Mouse (Mus musculus): ENCODE data around the gene Akr1d1. TPM values are rescaled to one million over a fixed set of nuclear protein-coding genes. Genes with fewer than 3 reads are reported as not detected.

Akr1d1 gene
- under 1 TPM in 1 of 2 experiments, not detected in 1; 0.25 TPM for total RNA-seq (2021)
- long read RNA-seq, experiment 1, result 0 reads
- long read RNA-seq, experiment 2, result 0 reads

DNA sequence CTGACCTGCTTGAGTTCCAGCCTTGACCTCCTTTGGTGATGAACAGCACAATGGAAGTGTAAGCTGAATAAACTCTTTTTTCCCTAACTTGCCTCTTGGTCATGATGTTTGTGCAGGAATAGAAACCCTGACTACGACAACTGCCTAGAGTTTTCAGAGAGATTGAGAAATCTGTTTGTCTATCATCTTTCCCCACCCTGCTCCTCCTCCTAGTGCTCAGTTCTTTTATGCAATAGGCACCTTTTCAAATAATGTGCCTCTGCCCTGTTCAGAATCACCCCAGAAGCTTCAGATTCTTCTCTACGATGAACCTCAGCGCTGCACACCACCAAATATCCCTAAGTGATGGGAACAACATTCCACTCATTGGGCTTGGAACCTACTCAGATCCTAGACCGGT is at the start of gene Akr1d1:
Akr1d1 (plus strand) TSS at position 234 of the 400 bp plus-strand sequence.
- no peak for DNase-seq

DNA sequence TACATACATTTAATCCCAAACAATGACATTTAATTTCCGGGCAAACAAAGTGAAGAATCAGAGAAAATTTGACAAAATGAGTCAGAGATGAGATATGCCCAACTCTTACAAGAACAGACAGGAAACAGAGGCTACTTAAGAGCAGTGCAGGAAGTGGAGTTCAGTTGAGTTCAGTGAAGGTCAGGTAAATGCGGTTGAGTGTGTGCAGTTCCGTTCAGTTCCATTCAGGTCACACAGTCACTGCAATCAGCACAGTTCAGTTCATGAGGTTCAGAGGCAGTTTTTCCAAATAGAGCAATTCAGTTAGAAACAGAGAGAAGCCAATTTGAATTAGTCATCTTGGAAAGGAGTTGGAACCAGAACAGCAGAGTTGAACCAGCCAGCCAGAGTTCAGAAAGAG is 48.8 kb upstream of the Akr1d1 start:
- no peak for DNase-seq

DNA sequence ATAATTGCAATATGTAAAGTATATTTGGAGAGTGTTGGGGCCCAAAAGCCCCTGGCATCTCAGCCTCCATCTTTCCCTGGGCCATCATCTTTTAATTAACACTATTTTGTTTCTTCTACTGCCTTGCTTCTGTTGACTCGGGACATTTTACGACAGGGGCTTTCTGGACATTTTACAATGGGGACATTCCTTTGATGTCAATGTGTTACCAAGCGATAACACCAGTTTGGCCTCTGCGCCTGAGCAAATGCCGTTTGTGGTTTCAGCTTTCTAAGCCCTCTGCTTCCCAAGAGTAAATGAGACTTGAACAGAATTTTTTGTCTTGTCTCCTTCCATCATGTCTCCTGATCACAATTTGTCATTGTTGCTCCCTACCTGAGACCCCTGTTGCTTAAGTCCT is 46.7 kb upstream of the Akr1d1 start:
- no peak for DNase-seq

DNA sequence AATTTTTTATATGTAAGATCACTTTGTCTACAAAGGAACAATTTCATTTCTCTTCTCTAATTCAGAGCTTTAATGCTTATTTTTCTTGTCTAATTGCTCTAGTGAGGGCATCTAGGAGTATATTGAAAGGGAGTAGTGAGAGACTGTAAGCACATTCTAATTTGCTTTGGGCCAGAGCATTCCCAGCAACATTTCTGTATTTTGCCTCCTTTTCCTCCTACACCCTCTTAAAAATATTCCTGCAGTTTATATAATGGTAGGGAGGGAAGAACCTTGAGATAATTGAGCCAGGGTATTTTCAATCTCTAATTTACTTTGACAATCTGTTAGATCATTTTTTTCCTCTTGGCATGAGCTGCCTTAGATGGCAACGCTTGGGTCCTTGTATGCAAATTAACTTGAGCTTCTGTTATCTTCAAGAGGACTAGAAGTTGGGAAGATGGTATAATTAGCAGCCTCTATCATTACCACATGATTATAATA is 45.3 kb upstream of the Akr1d1 start:
- no peak for DNase-seq

DNA sequence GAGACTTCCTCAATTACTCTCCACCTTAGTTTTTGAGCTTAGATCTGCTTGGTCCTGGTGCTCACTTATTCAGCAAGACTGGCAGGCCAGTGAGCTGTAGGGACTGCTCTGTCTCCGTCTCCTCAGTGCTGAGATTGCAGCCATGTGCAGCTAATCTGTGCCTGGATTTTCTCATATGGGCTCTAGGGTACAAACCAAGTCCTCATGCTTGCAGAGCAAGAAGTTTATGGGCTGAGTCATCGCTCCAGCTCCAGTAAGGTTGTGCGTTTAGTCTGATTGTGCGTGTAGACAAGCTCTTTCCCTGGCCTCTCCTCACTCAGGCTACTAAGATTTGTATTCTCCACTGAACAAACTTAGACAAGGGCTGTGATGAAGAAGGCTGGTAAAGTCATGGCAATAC is 43.5 kb upstream of the Akr1d1 start:
- no peak for DNase-seq

DNA sequence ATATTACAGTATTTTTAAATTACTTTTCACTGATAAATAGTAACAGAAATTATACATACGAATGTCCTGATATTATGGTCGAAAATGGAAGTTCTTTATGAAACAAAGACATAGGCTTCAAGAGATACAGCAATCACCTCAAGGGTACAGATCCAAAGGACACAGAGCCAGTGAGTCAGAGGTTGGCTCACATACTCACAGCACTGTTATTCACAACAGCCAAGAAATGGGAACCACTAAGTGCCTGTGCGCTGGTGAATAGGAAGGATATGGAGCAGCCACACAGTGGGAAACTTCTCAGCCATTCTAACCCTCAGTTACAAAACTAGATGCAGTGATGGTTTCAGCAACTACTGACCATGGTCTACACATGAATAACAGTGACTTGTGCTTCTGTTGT is 37.7 kb upstream of the Akr1d1 start:
- no peak for DNase-seq

DNA sequence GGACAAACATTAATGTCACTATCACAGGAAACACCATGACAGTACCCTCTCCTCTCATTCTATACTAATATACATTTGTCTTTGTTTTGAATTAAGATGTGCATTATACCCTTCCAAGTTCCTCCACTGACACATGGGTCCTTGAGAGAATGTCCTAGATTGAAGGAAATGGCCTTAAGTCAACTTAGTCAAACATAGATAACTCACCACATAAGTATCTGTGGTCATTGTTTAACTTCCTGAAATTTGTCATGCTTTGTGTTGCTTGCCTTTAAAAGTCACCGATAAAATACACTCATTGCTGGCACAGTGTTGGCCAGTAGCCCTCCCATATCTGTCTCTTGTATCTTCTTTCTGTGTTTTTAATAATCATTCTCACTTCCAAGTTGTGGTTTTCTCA is 35.0 kb upstream of the Akr1d1 start:
- DNase-seq, result no peak

DNA sequence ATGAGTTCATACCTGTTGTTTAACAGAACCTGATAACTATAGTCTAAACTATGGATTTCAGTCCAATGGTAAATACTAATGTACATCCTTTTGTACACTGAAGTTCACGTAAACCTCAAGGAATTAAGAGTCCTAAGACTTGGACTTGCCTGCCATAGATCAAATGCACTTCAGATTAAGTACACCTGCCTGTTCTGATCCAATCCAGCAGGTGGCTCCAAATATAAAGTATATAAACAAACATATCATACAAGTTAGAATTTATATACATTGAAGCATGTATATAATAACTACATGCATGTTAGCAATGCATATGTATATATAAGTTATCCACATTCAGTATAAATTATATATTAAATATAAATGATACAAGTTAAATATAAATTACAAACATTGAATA is 33.1 kb upstream of the Akr1d1 start:
- no peak for DNase-seq

DNA sequence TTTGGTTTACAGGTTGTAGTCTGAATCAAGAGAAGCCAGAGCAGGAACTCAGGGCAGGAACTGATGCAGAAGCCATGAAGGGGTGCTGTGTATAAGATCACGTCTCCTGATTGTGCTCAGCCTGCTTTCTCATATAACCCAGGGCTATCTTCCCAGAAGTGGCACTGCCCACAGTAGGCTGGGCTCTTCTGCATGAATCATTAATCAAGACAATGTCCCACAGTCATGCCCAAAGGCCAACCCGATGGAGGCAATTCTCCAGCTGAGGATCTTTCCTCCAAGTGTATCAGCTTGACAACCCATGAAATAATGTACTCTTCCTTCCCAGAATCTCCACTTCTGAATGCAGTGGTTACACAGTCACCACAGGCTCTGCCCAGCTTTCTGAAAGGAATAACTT is 24.4 kb upstream of the Akr1d1 start:
- DNase-seq, result no peak

DNA sequence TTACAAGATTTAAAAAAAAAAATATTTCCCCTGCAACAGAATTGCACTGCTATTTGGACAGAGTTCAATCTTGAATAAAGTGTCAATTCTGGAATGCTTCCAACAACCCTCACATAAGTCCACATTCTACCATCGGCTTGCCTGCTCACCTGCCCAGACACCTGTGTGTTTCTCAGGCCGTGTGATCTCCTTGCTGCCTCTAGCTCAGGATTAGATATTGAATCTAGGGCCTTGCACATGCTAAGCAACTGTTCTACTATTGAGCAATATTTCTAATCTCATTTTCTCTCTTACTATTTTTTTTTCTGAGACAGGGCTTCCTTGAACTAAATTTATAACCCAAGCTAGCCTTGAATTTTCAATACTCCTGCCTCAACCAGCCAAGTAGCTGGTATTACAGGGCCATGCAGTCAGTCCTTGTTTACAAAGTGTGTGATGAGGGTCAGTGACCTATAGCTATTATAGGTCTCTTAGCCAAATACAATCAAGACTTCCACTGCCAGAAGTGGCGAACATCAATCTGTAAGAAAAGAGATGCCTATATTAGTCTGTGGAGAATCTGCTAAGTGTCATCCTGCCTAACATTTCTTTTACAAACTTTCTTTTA is 23.0 kb upstream of the Akr1d1 start:
- no peak for DNase-seq

DNA sequence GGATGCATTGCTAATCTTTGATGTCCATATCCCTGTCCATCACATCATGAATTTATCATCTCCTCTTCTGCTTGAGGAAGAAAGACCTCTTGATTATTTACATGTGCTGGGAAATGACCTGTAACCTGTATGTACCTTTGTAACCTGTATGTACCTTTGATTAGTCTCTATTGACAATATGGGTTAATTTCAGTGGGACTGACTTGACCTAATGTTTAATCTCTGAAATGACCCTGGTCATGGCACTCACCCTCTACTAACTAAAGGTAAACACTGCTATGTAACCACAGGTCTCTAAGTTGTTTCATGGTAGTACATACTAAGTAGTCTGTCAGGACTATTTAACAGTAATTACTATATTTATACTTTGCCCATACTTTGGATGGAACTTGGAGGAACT is 19.2 kb upstream of the Akr1d1 start:
- DNase-seq, result no peak

DNA sequence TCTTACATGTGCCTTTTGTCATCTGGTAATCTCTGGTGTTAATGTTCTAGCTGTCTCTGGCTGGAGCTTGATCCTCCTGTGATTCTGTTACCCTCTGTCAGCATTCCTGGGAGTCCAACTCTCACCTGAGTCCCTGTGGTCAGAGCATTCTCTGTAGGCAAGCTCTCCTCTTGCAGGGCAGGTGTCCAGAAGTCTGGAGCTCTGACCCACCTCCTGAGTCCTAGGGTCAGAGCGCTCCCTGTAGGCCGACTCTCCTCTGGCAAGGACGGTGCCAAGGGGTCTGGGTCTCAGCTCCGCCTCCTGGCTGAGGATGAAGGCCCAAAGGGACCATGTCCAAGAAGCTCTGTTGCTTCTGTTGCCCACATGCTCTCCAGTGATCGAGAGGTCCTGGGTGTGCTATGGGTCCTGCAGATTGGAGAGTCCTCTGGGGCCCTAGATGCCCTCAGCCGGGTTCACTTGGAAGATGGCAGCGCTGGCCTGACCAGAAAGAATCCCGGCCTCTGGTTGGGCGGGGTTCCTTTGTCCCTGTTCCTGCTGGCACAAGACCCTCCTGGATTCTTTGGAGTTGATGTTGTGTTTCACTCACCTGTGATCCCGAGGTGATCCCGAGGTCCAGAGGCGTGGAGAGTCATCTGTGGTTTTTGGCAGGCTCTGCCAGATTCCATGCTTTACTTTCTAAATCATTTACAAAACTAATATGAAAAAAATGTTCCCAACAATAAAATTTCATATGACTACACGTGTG is 9.2 kb upstream of the Akr1d1 start:
- DNase-seq, result no peak

DNA sequence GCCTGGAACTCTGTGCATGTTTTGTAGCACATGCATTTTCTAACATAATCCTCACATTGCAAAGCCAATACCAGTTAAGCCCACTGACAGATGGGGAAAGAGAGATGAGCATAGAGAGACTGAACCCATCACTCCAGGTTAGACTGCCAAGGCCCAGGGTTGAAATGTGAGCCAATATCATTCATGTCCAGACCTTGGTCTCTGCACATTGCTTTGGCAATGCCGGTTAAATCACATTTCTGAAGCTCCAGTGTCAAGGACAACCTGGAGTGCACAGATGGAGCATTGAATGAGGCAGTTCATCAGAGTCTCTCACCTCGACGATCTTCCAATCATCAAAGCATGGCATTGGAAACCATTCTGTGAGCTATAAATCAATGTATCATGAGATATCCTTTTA is 2.1 kb downstream of the Akr1d1 start:
- no peak for DNase-seq

DNA sequence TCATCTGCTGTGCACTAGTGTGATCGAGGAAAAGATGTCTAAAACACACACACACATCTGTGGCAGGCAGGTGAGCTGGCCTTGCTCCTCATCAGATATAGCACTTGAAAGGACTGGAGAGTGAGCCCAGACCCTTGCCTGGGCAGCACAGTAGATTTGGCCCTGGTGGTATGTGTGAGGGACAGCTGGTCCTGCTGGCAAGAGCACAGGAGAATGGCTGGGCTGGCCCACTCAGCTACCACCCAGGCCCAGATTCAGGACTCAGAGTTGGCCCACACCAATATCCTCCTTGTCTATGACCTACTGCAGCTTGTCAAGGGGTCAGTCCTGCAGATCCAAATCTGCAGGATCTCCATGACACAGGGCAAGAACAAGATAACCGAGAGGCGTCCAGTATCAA is 6.9 kb downstream of the Akr1d1 start:
- no peak for DNase-seq

DNA sequence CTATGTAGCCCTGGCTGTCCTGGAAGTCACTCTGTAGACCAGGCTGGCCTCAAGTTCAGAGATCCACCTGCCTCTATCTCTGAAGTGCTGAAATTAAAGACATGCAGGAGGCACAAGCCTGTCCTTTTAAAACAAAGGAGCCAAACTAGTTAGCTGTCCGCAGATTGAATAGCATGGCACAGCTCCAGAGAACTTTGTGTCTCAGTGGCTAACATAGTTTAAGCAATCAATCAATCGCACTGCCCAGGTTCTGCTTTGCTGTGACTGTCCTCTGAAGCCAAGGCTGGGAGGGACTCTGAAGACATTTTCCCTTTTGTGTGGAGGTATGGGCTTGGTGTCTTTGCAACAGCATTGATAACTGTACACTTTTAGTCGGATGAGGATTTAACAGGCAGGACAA is 7.8 kb downstream of the Akr1d1 start:
- DNase-seq, result no peak

DNA sequence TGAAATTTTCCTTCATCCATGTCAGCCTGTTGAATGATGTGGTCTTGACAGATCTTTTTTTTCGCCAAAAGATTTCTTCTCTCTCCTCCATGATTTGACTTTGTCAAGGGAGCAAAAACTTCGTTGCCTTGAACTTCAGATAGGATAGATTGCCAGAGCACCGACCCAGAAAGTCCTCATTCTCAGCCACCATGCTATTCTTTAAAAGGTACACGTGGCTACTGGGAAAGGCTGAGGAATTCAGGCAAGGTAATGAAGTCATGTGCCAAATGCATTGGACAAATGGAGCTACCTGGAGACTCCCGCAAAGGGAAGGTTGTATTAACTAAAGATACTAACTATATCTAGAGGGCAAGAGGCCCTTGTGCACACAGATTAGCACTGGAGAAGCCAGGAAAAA is 8.8 kb downstream of the Akr1d1 start:
- no peak for DNase-seq

DNA sequence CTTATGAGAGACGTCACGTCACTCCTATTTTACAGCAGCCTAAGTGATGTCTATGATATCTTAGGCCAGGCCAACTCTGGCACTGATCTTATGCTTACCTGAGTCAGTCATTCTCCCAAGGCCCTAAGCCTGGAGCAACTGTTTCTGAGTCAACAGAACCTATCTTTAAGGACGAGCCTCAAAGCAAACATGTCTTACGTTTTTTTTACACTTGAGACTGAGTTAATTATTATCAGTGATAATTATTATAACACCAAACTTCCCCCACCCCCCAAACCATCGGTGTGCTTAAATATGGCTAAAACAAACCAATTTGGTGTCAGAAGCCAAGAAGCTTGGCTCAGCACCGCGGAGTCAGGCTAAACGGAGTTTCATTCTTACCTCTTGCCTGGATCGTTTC is 9.4 kb downstream of the Akr1d1 start:
- no peak for DNase-seq

DNA sequence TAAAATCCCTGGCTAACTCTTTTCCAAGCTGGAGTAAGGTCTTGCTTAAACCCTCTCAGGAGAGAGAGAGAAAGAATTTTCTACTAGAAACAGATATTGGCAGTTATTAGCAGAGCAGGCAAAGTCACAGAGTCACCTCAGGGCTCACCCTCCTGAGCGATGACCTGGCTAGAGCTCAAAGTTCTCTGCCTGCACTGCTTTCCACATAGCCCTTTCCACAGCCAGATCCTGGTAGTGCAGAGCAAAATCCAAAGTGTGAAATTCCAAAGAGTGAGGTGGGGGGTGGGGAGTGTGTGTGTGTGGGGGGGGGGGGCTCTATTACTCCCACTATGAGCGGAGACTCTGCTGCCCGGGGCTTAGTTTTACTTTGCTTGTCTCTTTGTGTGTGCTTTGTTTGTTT is 10.1 kb downstream of the Akr1d1 start:
- no peak for DNase-seq

DNA sequence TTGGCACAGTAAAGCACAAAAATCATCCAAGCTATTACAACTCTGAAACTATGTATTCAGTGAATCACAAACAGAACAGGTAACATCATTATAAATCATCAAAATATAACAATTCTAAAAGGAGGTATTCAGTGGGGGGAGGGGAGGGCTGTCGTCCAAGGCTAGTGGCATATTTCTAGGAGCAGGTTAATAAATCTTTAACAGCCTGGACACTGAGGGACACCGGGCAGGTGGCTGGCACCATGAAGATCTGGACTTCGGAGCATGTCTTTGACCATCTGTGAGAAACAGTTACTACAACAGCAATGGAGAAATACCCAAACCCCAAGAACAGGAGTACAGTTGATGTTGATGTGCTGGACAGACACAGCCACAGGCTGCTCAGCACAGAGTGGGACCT is 11.2 kb downstream of the Akr1d1 start:
- no peak for DNase-seq

DNA sequence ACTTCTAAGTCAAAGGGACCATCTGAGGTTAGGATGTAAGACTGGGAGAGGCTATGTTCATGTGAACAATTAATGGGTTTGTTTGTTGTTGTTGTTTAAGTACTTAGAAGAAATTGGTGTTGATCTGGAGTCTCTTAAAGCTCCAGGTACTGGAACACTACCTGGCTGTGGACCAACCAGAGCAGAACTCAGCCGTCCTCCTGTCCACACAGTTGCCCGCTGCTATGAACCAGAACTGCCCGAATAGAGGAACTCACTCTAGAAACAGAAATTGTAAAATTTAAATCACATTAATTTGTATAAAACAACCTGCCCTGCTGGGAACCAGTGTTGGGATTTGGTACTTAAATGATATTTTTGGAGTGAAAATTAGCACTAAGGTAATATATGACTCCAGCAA is 12.2 kb downstream of the Akr1d1 start:
- no peak for DNase-seq

DNA sequence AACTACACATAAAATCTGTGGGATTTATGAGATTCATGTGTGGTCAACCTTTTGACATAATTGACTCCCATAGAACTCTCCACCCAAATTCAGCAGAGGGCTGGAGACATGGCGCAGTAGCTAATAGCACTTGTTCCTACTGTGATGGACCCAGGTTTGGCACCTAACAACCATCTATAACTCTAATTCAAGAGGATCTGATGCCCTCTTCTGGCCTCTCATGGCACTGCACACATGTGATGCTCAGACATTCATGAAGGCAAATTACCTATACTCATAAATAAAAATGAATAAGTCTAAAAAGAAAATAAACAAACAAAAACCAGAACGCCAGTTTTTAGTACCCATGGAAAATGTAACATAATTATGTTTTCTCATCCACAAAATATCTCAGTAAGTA is 22.8 kb downstream of the Akr1d1 start:
- DNase-seq, result no peak

DNA sequence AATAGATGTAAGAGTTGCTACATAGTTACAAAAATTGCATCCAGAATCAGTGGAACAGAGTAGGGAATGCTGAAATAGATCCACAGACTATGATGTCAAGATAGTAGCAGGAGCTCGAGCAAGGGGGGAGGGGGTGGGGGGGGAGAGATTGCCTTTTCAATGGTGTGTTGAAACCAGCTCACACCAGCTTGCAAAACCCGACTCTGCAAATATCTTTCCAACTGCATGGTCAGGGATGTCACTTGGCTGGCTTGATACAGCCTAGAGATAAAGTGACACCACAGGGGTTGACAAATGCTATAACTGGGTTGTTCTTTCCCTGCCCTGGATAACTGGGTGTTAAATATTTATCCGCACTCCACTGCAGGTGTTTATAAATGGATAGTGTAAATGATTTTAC is 24.0 kb downstream of the Akr1d1 start:
- no peak for DNase-seq

DNA sequence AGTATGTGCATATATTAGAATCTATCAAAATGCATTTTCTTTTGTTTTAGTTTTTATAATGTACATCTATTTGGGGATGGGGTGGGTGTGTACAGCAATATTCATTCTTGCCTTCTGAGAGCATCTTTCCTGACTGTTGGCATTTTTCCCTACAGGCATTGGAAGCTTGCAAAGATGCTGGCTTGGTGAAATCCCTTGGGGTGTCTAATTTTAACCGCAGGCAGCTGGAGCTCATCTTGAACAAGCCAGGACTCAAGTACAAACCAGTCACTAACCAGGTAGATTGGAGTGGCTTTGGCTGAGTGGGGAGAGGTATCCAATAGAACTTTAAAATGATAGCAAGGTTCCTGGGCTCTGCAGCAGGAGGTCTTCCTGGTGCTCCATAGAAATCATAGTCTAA is 24.4 kb downstream of the Akr1d1 start:
- DNase-seq, result no peak

DNA sequence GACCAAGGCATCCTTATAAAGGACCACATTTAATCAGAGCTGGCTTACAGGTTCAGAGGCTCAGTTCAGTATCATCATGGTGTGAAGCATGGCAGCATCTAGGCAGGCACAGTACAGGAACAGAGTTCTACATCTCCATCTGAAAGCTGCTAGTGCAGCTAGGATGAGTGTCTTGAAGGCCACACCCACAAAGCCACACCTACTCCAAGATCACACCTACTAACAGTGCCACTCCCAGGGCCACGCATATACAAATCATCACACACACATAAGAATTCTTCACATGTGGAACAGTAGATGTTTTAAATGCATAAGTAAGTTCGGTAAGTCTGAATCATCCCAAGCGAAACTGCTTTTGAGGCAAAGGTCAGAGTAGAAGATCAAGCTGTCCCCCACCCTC is 33.9 kb downstream of the Akr1d1 start:
- no peak for DNase-seq
